Mouse (Mus musculus): Measurements from ENCODE around the gene Edf1. TPM values are rescaled to one million over a fixed set of nuclear protein-coding genes. Genes with fewer than 3 reads are reported as not detected.
A peak's percentile ranks its signal among the peaks of the same experiment; 100 is the strongest.

Gene Edf1
- polyA plus RNA-seq, 1 experiment from 2014 or later: 319 TPM

- 92% methylated on average over 2 of the region's 2 CpGs for WGBS
- H3K27ac ChIP-seq (replicated peaks in 1 of 2; ENCODE audit: control insufficient read depth in 1 of 2, insufficient read depth in 1 of 2, low read depth in 2 of 2, low read length in 2 of 2): no peak overlapping the region
- H3K27me3 ChIP-seq (ENCODE audit: control insufficient read depth, insufficient read depth, low read length): no peaks in the 10 kb centered on the region
- no peak overlapping the region for H3K4me3 ChIP-seq (ENCODE audit: control insufficient read depth in 1 of 2, insufficient read depth in 1 of 2, low read depth in 1 of 2, low read length in 2 of 2)
- no peak overlapping the region for H3K9ac ChIP-seq (ENCODE audit: low read length)
- peaks cover 88% of the 10 kb centered on the region for H3K36me3 ChIP-seq (ENCODE audit: control insufficient read depth, insufficient read depth, low read length)
- H3K4me2 ChIP-seq (ENCODE audit: low read length): no peak overlapping the region
- peaks cover 4 to 10% of the 10 kb centered on the region in 2 experiments; a peak in 2 of 4 replicates for H3K4me1 ChIP-seq (ENCODE audit: control insufficient read depth in 2 of 2, insufficient read depth in 2 of 2, low read length in 2 of 2)
- H3K9me3 ChIP-seq (ENCODE audit: control insufficient read depth, low read length): no peaks in the 10 kb centered on the region
- no peak for ATAC-seq (ENCODE audit: insufficient number of reproducible peaks, insufficient read depth, low FRiP score, low read depth)
Measured at GRCm38 (mm10) chr2:25600037-25600436, 42.4 kb downstream of the Edf1 start.

- H3K27ac ChIP-seq (replicated peaks in 1 of 2; ENCODE audit: control insufficient read depth in 1 of 2, insufficient read depth in 1 of 2, low read depth in 2 of 2, low read length in 2 of 2): no peak overlapping the region
- H3K36me3 ChIP-seq (ENCODE audit: control insufficient read depth, insufficient read depth, low read length): peaks cover 66% of the 10 kb centered on the region
- no peak for ATAC-seq (ENCODE audit: insufficient number of reproducible peaks, insufficient read depth, low FRiP score, low read depth)
- peaks cover 6 to 23% of the 10 kb centered on the region in 2 experiments; a peak in 3 of 4 replicates for H3K4me1 ChIP-seq (ENCODE audit: control insufficient read depth in 2 of 2, insufficient read depth in 2 of 2, low read length in 2 of 2)
- no peaks in the 10 kb centered on the region for H3K9me3 ChIP-seq (ENCODE audit: control insufficient read depth, low read length)
- 89% methylated on average over 5 of the region's 5 CpGs for WGBS
- no peak overlapping the region for H3K4me2 ChIP-seq (ENCODE audit: low read length)
- no peaks in the 10 kb centered on the region for H3K27me3 ChIP-seq (ENCODE audit: control insufficient read depth, insufficient read depth, low read length)
- no peak overlapping the region for H3K4me3 ChIP-seq (ENCODE audit: control insufficient read depth in 1 of 2, insufficient read depth in 1 of 2, low read depth in 1 of 2, low read length in 2 of 2)
- H3K9ac ChIP-seq (ENCODE audit: low read length): no peak overlapping the region
Measured at GRCm38 (mm10) chr2:25602526-25602925, 44.9 kb downstream of the Edf1 start.

GRCm38 (mm10) chr2:25607761-25608622, 50.3 kb downstream of the Edf1 start, which contains the start of gene Rabl6:
Gene Rabl6, minus strand, starts transcription at chr2:25608521.
- Histone ChIP-seq H3K4me2 (ENCODE audit: low read length) (peak within 1 kb of the TSS; percentile 80), H3K4me1 (ENCODE audit: control insufficient read depth in 2 of 2, insufficient read depth in 2 of 2, low read length in 2 of 2) (peaks cover 7 to 16% of the 10 kb centered on the region in 2 experiments), H3K36me3 (ENCODE audit: control insufficient read depth, insufficient read depth, low read length) (peaks cover 11% of the 10 kb centered on the region; the same call in 1 of the 2 replicates), H3K9me3 (ENCODE audit: control insufficient read depth, low read length) (no peaks in the 10 kb centered on the region), H3K4me3 (ENCODE audit: control insufficient read depth in 1 of 2, insufficient read depth in 1 of 2, low read depth in 1 of 2, low read length in 2 of 2) (peak within 1 kb of the TSS; percentile 86 to 100), H3K27ac (replicated peaks in 1 of 2; ENCODE audit: control insufficient read depth in 1 of 2, insufficient read depth in 1 of 2, low read depth in 2 of 2, low read length in 2 of 2) (peak within 1 kb of the TSS; percentile 92 to 98), H3K27me3 (ENCODE audit: control insufficient read depth, insufficient read depth, low read length) (no peaks in the 10 kb centered on the region), H3K9ac (ENCODE audit: low read length) (peak within 1 kb of the TSS; percentile 95)
- ATAC-seq (ENCODE audit: insufficient number of reproducible peaks, insufficient read depth, low FRiP score, low read depth): peak; percentile 83
- under 1% methylated on average over 79 of the region's 80 CpGs for WGBS

- peak overlapping the region; percentile 25 to 92; a peak in 1 of 4 replicates for H3K27ac ChIP-seq (replicated peaks in 1 of 2; ENCODE audit: control insufficient read depth in 1 of 2, insufficient read depth in 1 of 2, low read depth in 2 of 2, low read length in 2 of 2)
- H3K4me2 ChIP-seq (ENCODE audit: low read length): peak overlapping the region; percentile 80
- H3K27me3 ChIP-seq (ENCODE audit: control insufficient read depth, insufficient read depth, low read length): 0 out of 2 replicates have a peak, but pooled peaks cover 5% of the 10 kb centered on the region
- WGBS: 66% methylated on average over 10 of the region's 10 CpGs
- H3K4me1 ChIP-seq (ENCODE audit: control insufficient read depth in 2 of 2, insufficient read depth in 2 of 2, low read length in 2 of 2): peaks cover 7 to 16% of the 10 kb centered on the region in 2 experiments
- peak overlapping the region; percentile 95; the same call in 1 of the 2 replicates for H3K9ac ChIP-seq (ENCODE audit: low read length)
- H3K4me3 ChIP-seq (ENCODE audit: control insufficient read depth in 1 of 2, insufficient read depth in 1 of 2, low read depth in 1 of 2, low read length in 2 of 2): peak overlapping the region; percentile 86 to 100
- H3K9me3 ChIP-seq (ENCODE audit: control insufficient read depth, low read length): no peaks in the 10 kb centered on the region
- ATAC-seq (ENCODE audit: insufficient number of reproducible peaks, insufficient read depth, low FRiP score, low read depth): no peak
- H3K36me3 ChIP-seq (ENCODE audit: control insufficient read depth, insufficient read depth, low read length): peaks cover 4% of the 10 kb centered on the region; the same call in 1 of the 2 replicates
Measured at GRCm38 (mm10) chr2:25608671-25609070, 51.0 kb downstream of the Edf1 start.

Other genes with a start within 250 kb of the Edf1 start
- gene Grin1, start 238.7 kb upstream of the Edf1 start, polyA plus RNA-seq (2014; fragmentation: Nextera tagmentation; extraction: Ambion mirVana): 0.05 TPM in 1 of 2 replicates, not detected in the other
- gene Man1b1, start 225.5 kb upstream of the Edf1 start, polyA plus RNA-seq (2014; fragmentation: Nextera tagmentation; extraction: Ambion mirVana): 42.8 and 48.1 TPM in 2 replicates
- 11.5 and 12.4 TPM in 2 replicates for gene Dpp7, start 201.5 kb upstream of the Edf1 start, polyA plus RNA-seq (2014; fragmentation: Nextera tagmentation; extraction: Ambion mirVana)
- gene Uap1l1, start 192.2 kb upstream of the Edf1 start, polyA plus RNA-seq (2014; fragmentation: Nextera tagmentation; extraction: Ambion mirVana): 17.6 and 18.3 TPM in 2 replicates
- 14.4 and 17.7 TPM in 2 replicates for gene Sapcd2, start 185.5 kb upstream of the Edf1 start, polyA plus RNA-seq (2014; fragmentation: Nextera tagmentation; extraction: Ambion mirVana)
- gene Entpd2, start 162.0 kb upstream of the Edf1 start, polyA plus RNA-seq (2014; fragmentation: Nextera tagmentation; extraction: Ambion mirVana): 0.81 and 0.85 TPM in 2 replicates
- gene Npdc1, start 158.5 kb upstream of the Edf1 start, polyA plus RNA-seq (2014; fragmentation: Nextera tagmentation; extraction: Ambion mirVana): 29.3 and 29.5 TPM in 2 replicates
- gene Fut7, start 134.6 kb upstream of the Edf1 start, polyA plus RNA-seq (2014; fragmentation: Nextera tagmentation; extraction: Ambion mirVana): 0.14 TPM in 1 of 2 replicates, not detected in the other
- 3.8 and 4.3 TPM in 2 replicates for gene Abca2, start 129.1 kb upstream of the Edf1 start, polyA plus RNA-seq (2014; fragmentation: Nextera tagmentation; extraction: Ambion mirVana)
- gene Clic3, start 101.0 kb upstream of the Edf1 start, polyA plus RNA-seq (2014; fragmentation: Nextera tagmentation; extraction: Ambion mirVana): 3.8 and 4.6 TPM in 2 replicates
- 31.0 and 32.6 TPM in 2 replicates for gene Paxx, start 96.8 kb upstream of the Edf1 start, polyA plus RNA-seq (2014; fragmentation: Nextera tagmentation; extraction: Ambion mirVana)
- gene Ptgds, start 87.8 kb upstream of the Edf1 start, polyA plus RNA-seq (2014; fragmentation: Nextera tagmentation; extraction: Ambion mirVana): 98.5 and 112 TPM in 2 replicates
- gene Lcn12, start 63.9 kb upstream of the Edf1 start, polyA plus RNA-seq (2014; fragmentation: Nextera tagmentation; extraction: Ambion mirVana): not detected in 2 replicates
- 82.8 and 85.2 TPM in 2 replicates for gene Fbxw5, start 57.1 kb upstream of the Edf1 start, polyA plus RNA-seq (2014; fragmentation: Nextera tagmentation; extraction: Ambion mirVana)
- gene C8g, start 56.1 kb upstream of the Edf1 start, polyA plus RNA-seq (2014; fragmentation: Nextera tagmentation; extraction: Ambion mirVana): 2.9 and 4.9 TPM in 2 replicates
- 19.1 and 19.8 TPM in 2 replicates for gene Traf2, start 10.9 kb upstream of the Edf1 start, polyA plus RNA-seq (2014; fragmentation: Nextera tagmentation; extraction: Ambion mirVana)
- gene Mamdc4, start 17.0 kb downstream of the Edf1 start, polyA plus RNA-seq (2014; fragmentation: Nextera tagmentation; extraction: Ambion mirVana): 1.4 and 1.9 TPM in 2 replicates
- 240 and 250 TPM in 2 replicates for gene Phpt1, start 17.4 kb downstream of the Edf1 start, polyA plus RNA-seq (2014; fragmentation: Nextera tagmentation; extraction: Ambion mirVana)
- gene Ajm1, start 23.9 kb downstream of the Edf1 start, polyA plus RNA-seq (2014; fragmentation: Nextera tagmentation; extraction: Ambion mirVana): not detected in 2 replicates
- gene Rabl6, start 50.7 kb downstream of the Edf1 start, polyA plus RNA-seq (2014; fragmentation: Nextera tagmentation; extraction: Ambion mirVana): 41.9 and 42.1 TPM in 2 replicates
- gene Ccdc183, start 59.8 kb downstream of the Edf1 start, polyA plus RNA-seq (2014; fragmentation: Nextera tagmentation; extraction: Ambion mirVana): 0.07 and 0.27 TPM in 2 replicates
- 22.8 and 28.2 TPM in 2 replicates for gene Tmem141, start 64.2 kb downstream of the Edf1 start, polyA plus RNA-seq (2014; fragmentation: Nextera tagmentation; extraction: Ambion mirVana)
- 1.8 and 3.2 TPM in 2 replicates for gene Fcna, start 70.2 kb downstream of the Edf1 start, polyA plus RNA-seq (2014; fragmentation: Nextera tagmentation; extraction: Ambion mirVana)
- not detected in 2 replicates for gene Lcn8, start 95.3 kb downstream of the Edf1 start, polyA plus RNA-seq (2014; fragmentation: Nextera tagmentation; extraction: Ambion mirVana)
- not detected in 2 replicates for gene Lcn5, start 100.1 kb downstream of the Edf1 start, polyA plus RNA-seq (2014; fragmentation: Nextera tagmentation; extraction: Ambion mirVana)
- not detected in 2 replicates for gene Lcn6, start 118.9 kb downstream of the Edf1 start, polyA plus RNA-seq (2014; fragmentation: Nextera tagmentation; extraction: Ambion mirVana)
- not detected in 2 replicates for gene Lcn10, start 124.9 kb downstream of the Edf1 start, polyA plus RNA-seq (2014; fragmentation: Nextera tagmentation; extraction: Ambion mirVana)
- not detected in 2 replicates for gene Obp2a, start 142.2 kb downstream of the Edf1 start, polyA plus RNA-seq (2014; fragmentation: Nextera tagmentation; extraction: Ambion mirVana)
- 36.7 and 44.1 TPM in 2 replicates for gene Bmyc, start 148.9 kb downstream of the Edf1 start, polyA plus RNA-seq (2014; fragmentation: Nextera tagmentation; extraction: Ambion mirVana)
- gene Obp2b, start 179.2 kb downstream of the Edf1 start, polyA plus RNA-seq (2014; fragmentation: Nextera tagmentation; extraction: Ambion mirVana): not detected in 2 replicates
- gene Lcn3, start 207.7 kb downstream of the Edf1 start, polyA plus RNA-seq (2014; fragmentation: Nextera tagmentation; extraction: Ambion mirVana): not detected in 2 replicates
- gene Lcn11, start 219.2 kb downstream of the Edf1 start, polyA plus RNA-seq (2014; fragmentation: Nextera tagmentation; extraction: Ambion mirVana): not detected in 2 replicates
- not detected in 2 replicates for gene Gm13539, start 224.4 kb downstream of the Edf1 start, polyA plus RNA-seq (2014; fragmentation: Nextera tagmentation; extraction: Ambion mirVana)

Measured in heart, embryonic 14.5 days (tissue).